Mouse (Mus musculus): ENCODE results near the gene Usp46. TPM values are rescaled to one million over a fixed set of nuclear protein-coding genes. Genes with fewer than 3 reads are reported as not detected.
"Not testable (repeated sequence)": the region's sequence is repeated elsewhere in the genome, so short reads cannot be mapped to it uniquely, and the experiment has no call there.

Usp46 gene
- polyA plus RNA-seq, 1 experiment: 5.2 TPM

- H3K4me3 ChIP-seq (ENCODE audit: insufficient read depth, low read length): no peak overlapping the region
- H3K4me1 ChIP-seq (ENCODE audit: control insufficient read depth, insufficient read depth, low read length): no peaks in the 10 kb centered on the region
Observed at GRCm38 (mm10) chr5:74076759-74077158, 8.5 kb upstream of the Usp46 start.

GRCm38 (mm10) chr5:74070564-74070963 lies 2.3 kb upstream of the Usp46 start:
- H3K27ac ChIP-seq (ENCODE audit: insufficient read depth, low read depth, low read length); H3K4me3 ChIP-seq (ENCODE audit: insufficient read depth, low read length): not testable (repeated sequence)
- H3K4me1 ChIP-seq (ENCODE audit: control insufficient read depth, insufficient read depth, low read length): peaks cover 11% of the 10 kb centered on the region

More at GRCm38 (mm10) chr5:74076759-74077158, 8.5 kb upstream of the Usp46 start:
- TF ChIP-seq POLR2A (IDR thresholded peaks at IDR 0.05; ENCODE audit: borderline replicate concordance, low read depth, low read length) (no peak), CTCF (IDR thresholded peaks at IDR 0.05; ENCODE audit: low read depth, low read length) (no peak)
- H3K27ac ChIP-seq (ENCODE audit: insufficient read depth, low read depth, low read length): no peak overlapping the region

GRCm38 (mm10) chr5:74068714-74069321 lies 587 bp upstream of the Usp46 start:
- H3K4me3 ChIP-seq (ENCODE audit: insufficient read depth, low read length): peak overlapping the region; percentile 81
- no peak for TF ChIP-seq POLR2A (IDR thresholded peaks at IDR 0.05; ENCODE audit: borderline replicate concordance, low read depth, low read length)
- no peak for TF ChIP-seq CTCF (IDR thresholded peaks at IDR 0.05; ENCODE audit: low read depth, low read length)
- peaks cover 18% of the 10 kb centered on the region for H3K4me1 ChIP-seq (ENCODE audit: control insufficient read depth, insufficient read depth, low read length)
- no peak overlapping the region for H3K27ac ChIP-seq (ENCODE audit: insufficient read depth, low read depth, low read length)

DNA sequence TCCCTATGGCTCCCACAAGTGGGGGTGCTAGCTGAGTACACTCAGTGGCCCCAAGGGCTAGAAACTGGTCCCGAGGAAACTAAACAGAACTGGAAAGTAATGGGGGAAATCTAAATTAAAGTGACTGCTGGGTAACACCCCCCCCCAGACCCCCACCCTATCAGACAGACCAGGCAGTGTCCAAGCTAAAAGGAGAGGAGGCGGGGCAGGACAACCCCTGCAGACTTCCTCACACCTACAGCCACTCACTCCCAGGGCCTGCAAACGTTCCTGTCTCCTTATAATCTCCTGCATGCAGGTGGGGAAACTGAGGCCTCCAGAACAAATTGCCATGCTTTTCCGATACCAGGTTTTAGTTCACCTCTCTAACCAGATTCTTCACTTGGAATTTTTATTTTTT lies 885 bp downstream of the Usp46 start:
- H3K4me1 ChIP-seq (ENCODE audit: control insufficient read depth, insufficient read depth, low read length): peaks cover 18% of the 10 kb centered on the region
- no peak overlapping the region for H3K27ac ChIP-seq (ENCODE audit: insufficient read depth, low read depth, low read length)
- no peak for TF ChIP-seq POLR2A (IDR thresholded peaks at IDR 0.05; ENCODE audit: borderline replicate concordance, low read depth, low read length)
- no peak for TF ChIP-seq CTCF (IDR thresholded peaks at IDR 0.05; ENCODE audit: low read depth, low read length)
- peak overlapping the region; percentile 81 for H3K4me3 ChIP-seq (ENCODE audit: insufficient read depth, low read length)

GRCm38 (mm10) chr5:74066416-74067115 lies 1.7 kb downstream of the Usp46 start:
- H3K27ac ChIP-seq (ENCODE audit: insufficient read depth, low read depth, low read length): no peak overlapping the region
- H3K4me3 ChIP-seq (ENCODE audit: insufficient read depth, low read length): no peak overlapping the region
- peaks cover 18% of the 10 kb centered on the region for H3K4me1 ChIP-seq (ENCODE audit: control insufficient read depth, insufficient read depth, low read length)
- TF ChIP-seq POLR2A (IDR thresholded peaks at IDR 0.05; ENCODE audit: borderline replicate concordance, low read depth, low read length) (no peak), CTCF (IDR thresholded peaks at IDR 0.05; ENCODE audit: low read depth, low read length) (no peak)

GRCm38 (mm10) chr5:74065565-74066275 lies 2.5 kb downstream of the Usp46 start:
- no peak for TF ChIP-seq POLR2A (IDR thresholded peaks at IDR 0.05; ENCODE audit: borderline replicate concordance, low read depth, low read length)
- no peak for TF ChIP-seq CTCF (IDR thresholded peaks at IDR 0.05; ENCODE audit: low read depth, low read length)
- Histone ChIP-seq H3K27ac (ENCODE audit: insufficient read depth, low read depth, low read length) (no peak overlapping the region), H3K4me3 (ENCODE audit: insufficient read depth, low read length) (no peak overlapping the region), H3K4me1 (ENCODE audit: control insufficient read depth, insufficient read depth, low read length) (peaks cover 18% of the 10 kb centered on the region)

DNA sequence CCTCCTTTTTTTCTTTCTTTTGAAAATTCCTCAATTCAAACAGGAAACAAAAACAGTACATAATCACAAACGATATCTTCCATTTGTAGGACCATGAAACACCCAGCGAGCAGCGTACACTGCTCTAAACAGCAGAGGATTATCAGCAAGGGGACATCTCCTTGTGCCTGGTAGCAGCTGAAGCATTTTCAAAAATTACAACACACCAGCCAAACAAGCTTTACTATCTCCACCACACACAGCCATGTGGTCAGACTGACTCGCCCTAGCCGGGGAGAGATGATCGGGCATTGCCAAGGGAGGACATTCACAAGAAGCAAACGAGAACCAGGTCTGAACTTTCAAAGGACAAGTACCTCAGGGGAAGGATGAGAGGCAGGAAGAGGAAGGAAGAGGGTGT lies 3.4 kb downstream of the Usp46 start:
- H3K4me3 ChIP-seq (ENCODE audit: insufficient read depth, low read length): no peak overlapping the region
- H3K4me1 ChIP-seq (ENCODE audit: control insufficient read depth, insufficient read depth, low read length): peaks cover 18% of the 10 kb centered on the region
- TF ChIP-seq POLR2A (IDR thresholded peaks at IDR 0.05; ENCODE audit: borderline replicate concordance, low read depth, low read length) (no peak), CTCF (IDR thresholded peaks at IDR 0.05; ENCODE audit: low read depth, low read length) (no peak)
- H3K27ac ChIP-seq (ENCODE audit: insufficient read depth, low read depth, low read length): no peak overlapping the region

- Histone ChIP-seq H3K4me1 (ENCODE audit: control insufficient read depth, insufficient read depth, low read length) (peaks cover 18% of the 10 kb centered on the region), H3K27ac (ENCODE audit: insufficient read depth, low read depth, low read length) (no peak overlapping the region), H3K4me3 (ENCODE audit: insufficient read depth, low read length) (no peak overlapping the region)
- TF ChIP-seq POLR2A (IDR thresholded peaks at IDR 0.05; ENCODE audit: borderline replicate concordance, low read depth, low read length) (no peak), CTCF (IDR thresholded peaks at IDR 0.05; ENCODE audit: low read depth, low read length) (no peak)
Observed at GRCm38 (mm10) chr5:74063226-74063747, 4.9 kb downstream of the Usp46 start.

DNA sequence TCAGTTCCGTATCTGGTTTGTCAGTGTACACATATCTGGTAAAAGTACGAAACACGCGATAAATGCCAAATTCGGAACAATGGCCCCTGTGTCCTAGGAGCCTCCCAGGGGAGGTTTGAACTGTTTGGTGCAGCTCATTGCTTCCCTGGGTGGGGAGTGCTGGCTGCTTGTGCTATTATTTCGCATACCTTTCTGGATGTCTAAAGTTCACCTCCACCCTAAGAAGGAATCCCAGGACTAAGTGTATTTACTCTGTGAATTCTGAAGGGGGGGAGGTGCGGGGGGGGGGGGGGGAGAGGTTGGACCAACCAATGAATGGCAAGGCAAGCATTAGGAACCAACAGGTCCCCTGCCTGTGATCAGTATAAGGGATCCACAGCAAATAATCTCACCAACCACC lies 6.0 kb downstream of the Usp46 start:
- H3K4me3 ChIP-seq (ENCODE audit: insufficient read depth, low read length): no peak overlapping the region
- no peak for TF ChIP-seq CTCF (IDR thresholded peaks at IDR 0.05; ENCODE audit: low read depth, low read length)
- no peak for TF ChIP-seq POLR2A (IDR thresholded peaks at IDR 0.05; ENCODE audit: borderline replicate concordance, low read depth, low read length)
- no peak overlapping the region for H3K27ac ChIP-seq (ENCODE audit: insufficient read depth, low read depth, low read length)
- H3K4me1 ChIP-seq (ENCODE audit: control insufficient read depth, insufficient read depth, low read length): peaks cover 18% of the 10 kb centered on the region
